Mouse (Mus musculus) adrenal gland, postnatal 10 days (tissue): ENCODE measurements around the gene D330045A20Rik. TPM values are rescaled to one million over a fixed set of nuclear protein-coding genes. Genes with fewer than 3 reads are reported as not detected.
"Not testable (repeated sequence)": the region's sequence is repeated elsewhere in the genome, so short reads cannot be mapped to it uniquely, and the experiment has no call there.

Source experiments
- DNase-seq: peaks from one replicate; pipeline ENCODE4 v3.0.0; 2021; ENCODE audit warnings: mixed read lengths
- total RNA-seq, 2 experiments: library from RNA; stranded (reverse); gene quantifications; 2 replicates each; pipeline ENCODE4 v1.2.3; 2021

Gene D330045A20Rik
- total RNA-seq, 2 experiments from 2014 or later: 0.48 to 0.60 TPM

DNA sequence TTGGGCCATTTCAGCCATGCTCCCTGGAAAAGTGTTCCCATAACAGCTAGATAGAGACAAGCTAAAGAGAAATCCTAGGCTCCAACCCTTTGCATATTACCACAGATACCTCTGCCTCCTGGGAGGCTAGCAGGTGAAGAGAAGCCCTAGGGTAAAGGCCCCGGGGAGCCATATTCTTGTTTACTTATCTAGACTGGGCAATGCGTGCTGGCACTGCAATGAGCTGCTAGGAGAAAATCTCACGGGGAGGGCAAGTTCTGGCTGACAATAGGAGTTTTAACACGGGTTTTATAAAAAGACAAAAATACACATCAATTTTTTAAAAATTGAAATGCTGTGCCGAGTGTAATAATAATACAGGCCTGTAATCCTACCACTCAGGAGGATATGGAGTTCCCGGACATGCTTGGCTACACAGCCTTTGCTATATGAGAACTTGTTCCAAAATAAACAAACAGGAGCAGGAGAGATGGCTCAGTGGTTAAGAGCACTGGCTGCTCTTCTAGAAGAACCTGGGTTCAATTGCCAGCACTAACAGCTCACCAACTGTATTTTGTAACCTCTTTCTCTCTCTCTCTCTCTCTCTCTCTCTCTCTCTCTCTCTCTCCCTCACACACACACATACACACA, 98.6 kb downstream of the D330045A20Rik start:
- DNase-seq: peak; percentile 2

DNA sequence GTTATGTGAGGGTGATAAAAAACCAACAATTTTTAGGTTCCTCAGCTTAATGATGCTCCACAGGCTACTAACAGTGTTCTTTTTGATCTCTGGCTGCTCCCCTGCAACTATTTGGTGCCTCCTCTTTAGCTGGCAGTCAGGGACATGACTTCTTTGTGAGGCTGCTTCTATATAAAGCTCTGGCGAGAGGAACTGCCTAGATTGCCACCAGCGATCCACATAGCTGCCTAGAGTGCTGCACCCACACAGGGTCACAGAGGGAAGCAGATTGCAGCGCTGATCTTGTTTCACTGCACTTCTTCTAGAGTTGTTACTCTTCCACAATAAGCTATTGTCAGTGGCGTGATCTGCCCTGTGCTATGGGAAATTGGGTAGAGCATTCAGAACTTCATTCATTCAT, 103.4 kb downstream of the D330045A20Rik start:
- no peak for DNase-seq

DNA sequence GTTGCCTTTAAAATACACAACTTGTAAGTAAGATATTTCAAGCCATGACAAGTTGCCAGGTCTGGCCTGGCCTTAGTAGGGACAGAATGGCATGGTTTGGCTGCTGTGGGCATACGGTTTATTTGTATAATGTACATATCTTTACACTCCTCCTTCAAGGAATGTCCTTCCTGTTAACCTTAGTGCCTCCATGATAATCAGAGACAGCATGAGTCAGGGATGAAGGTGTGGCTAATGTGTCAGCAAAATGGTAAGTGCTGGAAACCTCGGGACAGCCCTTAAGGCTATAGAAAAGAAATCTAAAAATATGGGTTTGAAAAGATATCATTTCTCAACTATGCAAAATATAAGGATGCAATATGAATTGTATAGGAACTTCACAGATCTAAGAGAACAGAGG, 106.5 kb downstream of the D330045A20Rik start:
- DNase-seq: not testable (repeated sequence)

DNA sequence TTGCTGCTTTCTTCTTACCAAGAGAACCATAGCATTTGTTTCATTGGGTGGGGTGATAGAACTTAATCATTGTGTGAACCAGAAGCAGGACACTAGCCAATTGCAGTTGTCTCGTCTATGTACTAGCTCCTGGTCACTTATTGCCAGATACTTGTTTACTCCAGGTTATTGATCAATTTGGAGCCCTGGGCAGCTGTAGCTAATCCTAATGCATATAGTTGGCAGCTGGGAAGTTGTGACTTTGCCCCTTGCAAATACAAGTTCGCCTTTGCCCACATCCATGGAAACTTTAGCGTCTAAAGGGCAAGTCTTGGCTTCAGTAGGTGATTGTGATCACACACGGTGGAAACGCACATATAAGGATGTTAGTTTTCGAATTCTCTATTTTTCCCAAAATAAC, 116.2 kb downstream of the D330045A20Rik start:
- no peak for DNase-seq

Other genes starting within 250 kb of the D330045A20Rik start
- gene Trap1a, start 146.7 kb upstream of the D330045A20Rik start, total RNA-seq: not detected
- gene Rnf128, start 82.9 kb downstream of the D330045A20Rik start, total RNA-seq: 10 to 100 TPM; 21.1 to 33.0 TPM
- gene Tbc1d8b, start 204.6 kb downstream of the D330045A20Rik start, total RNA-seq: 1 to 10 TPM; 8.9 to 9.0 TPM
- not detected for gene Gm15013, start 234.1 kb downstream of the D330045A20Rik start, total RNA-seq